Mouse (Mus musculus) CH12F3 (cell line): ENCODE data around the gene Gm20388.

Experiments
- in situ Hi-C: fragments of 300-500 bp; cut with MboI; formaldehyde crosslinking; loops from 2 replicates; pipeline ENCODE4 v1.14.3; 2020; ENCODE audit warnings: low sequenced_read_pairs

The Gm20388 gene

GRCm38 (mm10) chr8:124290911-124291691, 4380.5 kb downstream of the Gm20388 start:
- in situ Hi-C loops: no loop called here

- in situ Hi-C loops: no loop called here
Measured at GRCm38 (mm10) chr8:124291693-124292092, 4381.1 kb downstream of the Gm20388 start.

GRCm38 (mm10) chr8:124292965-124293364, 4382.3 kb downstream of the Gm20388 start:
- in situ Hi-C loops: no loop called here

GRCm38 (mm10) chr8:124294425-124294824, 4383.8 kb downstream of the Gm20388 start:
- in situ Hi-C loops: no loop called here

GRCm38 (mm10) chr8:124294900-124295299, 4384.3 kb downstream of the Gm20388 start:
- in situ Hi-C loops: no loop called here

GRCm38 (mm10) chr8:124295357-124295756, 4384.7 kb downstream of the Gm20388 start:
- in situ Hi-C loops: no loop called here

- in situ Hi-C loops: no loop called here
Measured at GRCm38 (mm10) chr8:124301512-124301911, 4390.9 kb downstream of the Gm20388 start.

GRCm38 (mm10) chr8:124301935-124302555, 4391.4 kb downstream of the Gm20388 start:
- in situ Hi-C loops: no loop called here

GRCm38 (mm10) chr8:124303211-124303902, 4392.7 kb downstream of the Gm20388 start:
- in situ Hi-C loops: no loop called here

- in situ Hi-C loops: no loop called here
Measured at GRCm38 (mm10) chr8:124304141-124304540, 4393.5 kb downstream of the Gm20388 start.

GRCm38 (mm10) chr8:124306574-124306973, 4395.9 kb downstream of the Gm20388 start:
- in situ Hi-C loops: no loop called here

GRCm38 (mm10) chr8:124307700-124308099, 4397.1 kb downstream of the Gm20388 start:
- in situ Hi-C loops: no loop called here

GRCm38 (mm10) chr8:124310509-124310908, 4399.9 kb downstream of the Gm20388 start:
- in situ Hi-C loops: no loop called here

- in situ Hi-C loops: no loop called here
Measured at GRCm38 (mm10) chr8:124311111-124311510, 4400.5 kb downstream of the Gm20388 start.

GRCm38 (mm10) chr8:124311723-124312122, 4401.1 kb downstream of the Gm20388 start:
- in situ Hi-C loops: no loop called here

GRCm38 (mm10) chr8:124312228-124312627, 4401.6 kb downstream of the Gm20388 start:
- in situ Hi-C loops: no loop called here

GRCm38 (mm10) chr8:124314803-124315202, 4404.2 kb downstream of the Gm20388 start:
- in situ Hi-C loops: no loop called here

- in situ Hi-C loops: no loop called here
Measured at GRCm38 (mm10) chr8:124316466-124317136, 4406.0 kb downstream of the Gm20388 start.

GRCm38 (mm10) chr8:124317191-124317682, 4406.6 kb downstream of the Gm20388 start:
- in situ Hi-C loops: no loop called here

- in situ Hi-C loops: no loop called here
Measured at GRCm38 (mm10) chr8:124317821-124318220, 4407.2 kb downstream of the Gm20388 start.
